Mouse (Mus musculus): ENCODE results near the gene Nop56.

DNA sequence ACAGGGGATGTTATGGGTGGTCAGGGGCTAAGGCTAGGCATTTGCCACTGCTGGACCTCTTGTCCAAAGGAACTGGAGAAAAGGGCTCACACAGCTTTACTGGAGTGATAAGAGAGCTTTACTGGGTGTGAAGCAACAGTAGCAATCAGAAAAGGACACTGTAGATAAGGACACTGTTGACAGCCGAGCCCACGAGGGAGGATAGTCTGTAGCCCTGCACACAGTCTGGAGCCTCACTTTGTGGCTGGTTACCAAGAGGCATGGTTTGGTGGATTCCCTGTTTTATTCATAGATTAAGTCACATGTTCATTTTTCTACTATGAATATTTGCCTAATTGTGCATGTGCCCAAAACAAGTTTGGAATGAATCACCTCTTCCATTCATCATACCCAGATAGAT, 11.8 kb upstream of the Nop56 start:
- no peak for TF ChIP-seq MEF2A (IDR thresholded peaks at IDR 0.05; ENCODE audit: borderline replicate concordance, low read depth, low read length)
- no peak for TF ChIP-seq CTCF (conservative IDR thresholded peaks at IDR 0.05 in 1 of 2, IDR thresholded peaks at IDR 0.05 in 1 of 2; ENCODE audit: low read depth in 2 of 2, low read length in 2 of 2)
- no peak for TF ChIP-seq POLR2A (IDR thresholded peaks at IDR 0.05; ENCODE audit: low read depth, low read length)
- TF ChIP-seq CHD1 (IDR thresholded peaks at IDR 0.05; ENCODE audit: low read depth, low read length) = no peak
- TF ChIP-seq POLR2AphosphoS2 (IDR thresholded peaks at IDR 0.05; ENCODE audit: low read depth, low read length) = no peak
- TF ChIP-seq E2F4 (IDR thresholded peaks at IDR 0.05; ENCODE audit: insufficient replicate concordance, low read depth, low read length) = no peak
